Mouse (Mus musculus): Measurements from ENCODE around the gene Crk. TPM values are rescaled to one million over a fixed set of nuclear protein-coding genes. Genes with fewer than 3 reads are reported as not detected.

The Crk gene
- polyA plus RNA-seq, 1 experiment, result 27.0 TPM

DNA sequence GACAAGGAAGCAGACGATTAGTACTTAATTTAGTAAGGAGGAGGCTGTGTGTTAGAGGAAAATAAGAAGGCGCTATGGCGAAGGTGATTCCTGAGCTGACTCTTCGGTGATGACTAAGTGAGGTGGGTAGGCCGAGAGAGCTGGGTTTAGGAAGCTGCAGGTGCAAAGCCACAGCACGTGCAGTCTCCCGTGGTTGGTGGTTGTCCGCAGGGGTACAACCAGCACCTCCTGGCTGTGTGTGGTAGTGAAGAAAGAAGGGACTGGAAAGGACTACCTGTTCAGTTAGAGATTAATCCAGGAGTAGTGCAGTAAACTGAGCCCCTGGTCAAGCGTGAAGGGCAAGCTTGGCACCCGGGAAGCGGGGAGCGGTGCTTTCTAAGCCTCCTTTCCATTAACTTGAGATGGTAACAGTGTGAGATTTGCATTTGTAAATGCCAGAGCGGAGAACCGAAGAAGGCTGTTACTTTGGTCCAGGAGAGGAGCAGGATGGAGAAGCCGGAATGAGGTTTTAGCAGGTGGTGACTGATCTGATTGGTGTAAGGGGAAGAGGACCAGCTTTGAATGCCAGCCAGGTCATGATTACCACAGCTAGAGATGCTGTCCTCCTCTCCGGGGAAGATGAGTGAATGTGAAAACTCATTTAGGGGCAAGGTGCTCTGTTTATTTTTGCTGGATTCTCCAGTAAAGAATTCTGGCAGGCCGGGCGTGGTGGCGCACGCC, 26.7 kb upstream of the Crk start:
- TF ChIP-seq CTCF (IDR thresholded peaks at IDR 0.05; ENCODE audit: control insufficient read depth, insufficient read depth, insufficient replicate concordance, low read depth, low read length) (no peak), POLR2A (IDR thresholded peaks at IDR 0.05; ENCODE audit: control insufficient read depth, low read depth, low read length) (no peak)
- Histone ChIP-seq H3K27me3 (ENCODE audit: control insufficient read depth, insufficient read depth, low read length) (no peaks in the 10 kb centered on the region), H3K4me1 (ENCODE audit: control insufficient read depth, insufficient read depth, low read length) (peaks cover 63% of the 10 kb centered on the region), H3K4me3 (ENCODE audit: control insufficient read depth, low read depth, low read length) (peak overlapping the region; percentile 90), H3K27ac (ENCODE audit: control insufficient read depth, insufficient read depth, low read depth, low read length) (peak overlapping the region; percentile 52), H3K36me3 (ENCODE audit: control insufficient read depth, insufficient read depth, low read length) (no peaks in the 10 kb centered on the region)

DNA sequence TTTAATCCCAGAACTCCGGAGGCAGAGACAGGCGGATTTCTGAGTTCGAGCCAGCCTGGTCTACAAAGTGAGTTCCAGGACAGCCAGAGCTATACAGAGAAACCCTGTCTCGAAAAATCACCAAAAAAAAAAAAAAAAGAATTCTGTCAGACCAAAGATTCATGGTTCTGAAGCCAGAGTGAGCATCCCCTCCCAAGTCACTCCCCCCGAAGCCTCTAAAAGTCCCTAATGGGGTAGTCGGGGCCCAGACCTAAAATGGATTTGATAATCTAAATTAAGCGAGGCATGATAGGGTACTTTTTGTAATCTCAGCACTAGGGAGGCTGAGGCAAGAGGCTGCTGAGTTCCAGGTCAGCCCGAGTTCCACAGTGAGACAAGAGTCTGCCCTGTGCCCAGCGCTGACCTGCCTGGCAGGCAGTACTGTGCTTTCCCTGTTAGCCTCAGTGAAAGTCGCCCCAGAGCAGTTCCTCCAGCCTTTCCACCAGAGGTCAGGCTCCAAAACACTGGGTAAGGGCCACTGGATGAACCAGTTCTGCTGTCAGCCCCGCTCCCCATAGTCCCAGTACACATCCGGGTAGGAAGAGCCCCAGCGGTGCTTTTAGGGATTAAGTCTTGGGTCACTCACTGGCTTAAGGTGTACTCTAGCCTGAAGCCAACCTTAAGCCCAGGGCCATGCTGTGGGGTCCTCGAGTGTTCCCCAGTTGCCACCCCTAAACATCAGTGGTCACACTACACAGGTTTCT, 25.9 kb upstream of the Crk start:
- Histone ChIP-seq H3K4me1 (ENCODE audit: control insufficient read depth, insufficient read depth, low read length) (peaks cover 64% of the 10 kb centered on the region), H3K27me3 (ENCODE audit: control insufficient read depth, insufficient read depth, low read length) (no peaks in the 10 kb centered on the region), H3K36me3 (ENCODE audit: control insufficient read depth, insufficient read depth, low read length) (no peaks in the 10 kb centered on the region), H3K27ac (ENCODE audit: control insufficient read depth, insufficient read depth, low read depth, low read length) (peak overlapping the region; percentile 64), H3K4me3 (ENCODE audit: control insufficient read depth, low read depth, low read length) (peak overlapping the region; percentile 70)
- no peak for TF ChIP-seq POLR2A (IDR thresholded peaks at IDR 0.05; ENCODE audit: control insufficient read depth, low read depth, low read length)
- no peak for TF ChIP-seq CTCF (IDR thresholded peaks at IDR 0.05; ENCODE audit: control insufficient read depth, insufficient read depth, insufficient replicate concordance, low read depth, low read length)

DNA sequence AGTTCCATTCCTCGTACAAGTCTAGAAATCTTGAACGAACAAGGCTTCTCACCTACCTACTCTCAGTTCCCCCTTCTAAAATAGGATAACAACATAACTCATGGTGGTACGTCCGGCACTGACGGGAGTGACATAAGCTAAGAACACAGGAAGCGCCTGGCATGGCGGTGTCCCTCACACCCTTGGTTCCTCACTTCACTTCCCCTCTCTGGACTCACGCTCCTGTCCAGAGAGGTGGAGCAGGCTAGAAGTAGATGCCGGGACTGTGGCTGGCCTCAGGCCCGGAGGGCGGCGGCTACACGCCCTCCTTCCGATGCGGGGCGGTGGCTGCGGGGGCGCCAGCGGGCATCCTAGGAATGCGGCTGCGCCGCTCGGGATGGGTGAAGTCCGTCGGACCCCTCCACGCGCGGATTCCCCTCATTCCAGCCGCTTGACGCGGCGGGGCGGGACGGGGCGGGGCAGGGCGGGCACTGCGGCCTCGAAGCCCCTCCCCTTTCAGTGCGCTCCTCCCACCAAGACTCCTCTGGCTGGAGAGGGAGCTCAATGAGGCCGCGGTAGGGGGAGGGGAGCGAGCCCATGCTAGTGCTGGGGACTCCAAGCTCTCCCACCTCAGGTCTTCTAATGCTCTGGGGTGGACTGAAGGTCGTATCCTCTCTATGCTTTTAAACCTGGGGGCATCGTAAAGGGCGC, 25.1 kb upstream of the Crk start:
- no peaks in the 10 kb centered on the region for H3K36me3 ChIP-seq (ENCODE audit: control insufficient read depth, insufficient read depth, low read length)
- peak overlapping the region; percentile 70 for H3K4me3 ChIP-seq (ENCODE audit: control insufficient read depth, low read depth, low read length)
- TF ChIP-seq CTCF (IDR thresholded peaks at IDR 0.05; ENCODE audit: control insufficient read depth, insufficient read depth, insufficient replicate concordance, low read depth, low read length) (no peak), POLR2A (IDR thresholded peaks at IDR 0.05; ENCODE audit: control insufficient read depth, low read depth, low read length) (no peak)
- no peaks in the 10 kb centered on the region for H3K27me3 ChIP-seq (ENCODE audit: control insufficient read depth, insufficient read depth, low read length)
- peaks cover 64% of the 10 kb centered on the region for H3K4me1 ChIP-seq (ENCODE audit: control insufficient read depth, insufficient read depth, low read length)
- H3K27ac ChIP-seq (ENCODE audit: control insufficient read depth, insufficient read depth, low read depth, low read length), result peak overlapping the region; percentile 64

DNA sequence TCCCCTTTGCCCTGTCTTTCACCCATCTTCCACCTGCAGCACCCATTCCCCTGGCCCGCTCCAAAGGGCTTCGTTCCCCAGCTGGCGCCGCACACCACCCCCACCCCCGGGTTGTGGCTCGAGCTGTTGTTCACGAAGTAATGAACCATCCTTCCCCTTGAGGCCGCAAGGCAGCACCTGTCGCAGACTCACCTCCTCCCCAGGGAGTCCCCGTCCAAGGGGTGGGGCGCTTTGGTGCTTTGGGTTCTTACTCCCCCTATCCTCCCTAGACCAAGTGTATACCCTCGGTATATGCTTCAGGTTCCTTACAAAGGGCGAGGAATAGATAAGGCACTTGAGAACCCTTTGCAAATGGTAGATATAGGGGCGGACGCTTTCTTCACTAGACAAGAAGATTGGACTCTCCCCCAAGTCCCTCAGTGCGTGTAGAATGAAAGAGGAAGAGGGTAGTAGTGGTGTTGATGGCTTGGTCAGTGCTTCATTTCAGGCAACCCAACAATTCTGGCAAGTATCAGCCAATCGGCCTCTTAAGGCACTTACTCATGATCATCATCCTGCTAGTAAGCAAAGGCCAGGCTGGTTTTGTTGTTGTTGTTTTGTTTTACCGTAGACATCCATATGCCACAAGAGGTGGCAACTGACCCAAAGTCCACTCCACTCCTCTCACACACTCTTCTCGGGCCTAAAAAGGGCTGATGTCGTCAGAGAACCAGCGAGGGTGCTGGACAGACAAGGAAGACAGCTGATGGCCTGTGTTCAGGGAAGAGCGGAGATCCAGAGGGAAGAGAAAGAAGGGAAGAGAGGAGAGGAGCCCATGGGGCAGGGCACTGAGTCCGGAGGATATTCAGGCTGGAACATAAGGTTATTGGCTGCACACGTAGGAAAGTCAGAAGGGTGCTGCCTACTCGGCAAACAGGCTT, 24.3 kb upstream of the Crk start:
- peaks cover 64% of the 10 kb centered on the region for H3K4me1 ChIP-seq (ENCODE audit: control insufficient read depth, insufficient read depth, low read length)

DNA sequence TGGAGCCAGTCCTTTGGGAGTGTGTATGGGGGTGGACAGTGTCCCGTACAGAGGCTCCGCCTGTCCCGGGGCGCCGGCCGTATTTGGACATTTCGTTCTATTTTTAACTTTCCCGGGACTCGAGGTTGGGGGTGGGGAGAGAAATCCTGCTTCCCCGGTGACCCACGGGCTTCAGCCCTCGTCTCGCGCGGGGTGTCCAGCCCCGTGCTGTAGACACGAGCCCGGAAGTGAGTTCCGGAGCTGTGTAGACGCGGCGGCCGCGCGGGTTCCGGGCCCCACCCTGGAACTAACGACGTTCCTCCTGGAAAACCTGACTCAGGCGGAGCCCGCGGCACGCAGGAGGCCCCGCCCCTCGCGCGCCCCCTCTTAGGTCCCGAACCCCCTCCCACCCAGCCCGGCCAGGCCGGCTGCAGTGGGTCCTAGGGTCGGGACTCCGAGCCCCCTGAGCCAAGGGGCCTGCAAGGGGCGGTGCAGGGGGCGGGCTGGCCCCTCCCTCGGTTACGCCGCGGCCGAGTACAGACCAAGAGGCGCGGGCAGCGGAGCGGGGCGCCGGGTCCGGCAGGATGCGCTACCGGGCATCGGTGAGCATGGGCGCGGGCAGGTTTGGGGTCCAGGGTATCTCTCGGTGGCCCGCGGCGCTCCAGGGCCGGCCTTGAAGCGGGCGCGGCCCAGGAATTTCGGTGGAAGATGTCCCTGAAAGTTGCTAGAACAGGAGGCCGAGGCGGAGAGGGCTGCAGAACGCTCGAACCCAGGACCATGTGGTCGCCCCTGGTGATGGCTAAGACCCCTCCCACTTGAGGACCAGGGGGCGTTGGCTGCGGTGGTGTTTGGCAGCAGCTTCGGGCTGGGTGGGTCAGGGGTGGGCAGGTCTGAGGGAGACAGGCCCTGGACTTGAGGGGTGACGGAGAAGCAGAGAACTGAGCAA, 23.2 kb upstream of the Crk start:
- peak overlapping the region; percentile 81 for H3K4me3 ChIP-seq (ENCODE audit: control insufficient read depth, low read depth, low read length)
- H3K27me3 ChIP-seq (ENCODE audit: control insufficient read depth, insufficient read depth, low read length), result no peaks in the 10 kb centered on the region
- peak overlapping the region; percentile 80 for H3K27ac ChIP-seq (ENCODE audit: control insufficient read depth, insufficient read depth, low read depth, low read length)
- H3K36me3 ChIP-seq (ENCODE audit: control insufficient read depth, insufficient read depth, low read length), result no peaks in the 10 kb centered on the region; the same call in 1 of the 2 replicates
- H3K4me1 ChIP-seq (ENCODE audit: control insufficient read depth, insufficient read depth, low read length), result peaks cover 58% of the 10 kb centered on the region
- TF ChIP-seq POLR2A (IDR thresholded peaks at IDR 0.05; ENCODE audit: control insufficient read depth, low read depth, low read length) (peak; percentile 31; the same call in 1 of the 2 replicates), CTCF (IDR thresholded peaks at IDR 0.05; ENCODE audit: control insufficient read depth, insufficient read depth, insufficient replicate concordance, low read depth, low read length) (no peak)

More for the DNA sequence above, 24.3 kb upstream of the Crk start:
- Histone ChIP-seq H3K27me3 (ENCODE audit: control insufficient read depth, insufficient read depth, low read length) (no peaks in the 10 kb centered on the region), H3K27ac (ENCODE audit: control insufficient read depth, insufficient read depth, low read depth, low read length) (peak overlapping the region; percentile 80), H3K36me3 (ENCODE audit: control insufficient read depth, insufficient read depth, low read length) (no peaks in the 10 kb centered on the region; the same call in 1 of the 2 replicates), H3K4me3 (ENCODE audit: control insufficient read depth, low read depth, low read length) (peak overlapping the region; percentile 81)
- TF ChIP-seq POLR2A (IDR thresholded peaks at IDR 0.05; ENCODE audit: control insufficient read depth, low read depth, low read length) (no peak), CTCF (IDR thresholded peaks at IDR 0.05; ENCODE audit: control insufficient read depth, insufficient read depth, insufficient replicate concordance, low read depth, low read length) (no peak)

All from testis, adult 2 months (tissue).